Mouse (Mus musculus): Measurements from ENCODE around the gene Rnf213.

Rnf213 gene

GRCm38 (mm10) chr11:119435880-119436872, 43.3 kb downstream of the Rnf213 start:
- peak; percentile 18 for DNase-seq (ENCODE audit: low read depth, low spot score)

DNA sequence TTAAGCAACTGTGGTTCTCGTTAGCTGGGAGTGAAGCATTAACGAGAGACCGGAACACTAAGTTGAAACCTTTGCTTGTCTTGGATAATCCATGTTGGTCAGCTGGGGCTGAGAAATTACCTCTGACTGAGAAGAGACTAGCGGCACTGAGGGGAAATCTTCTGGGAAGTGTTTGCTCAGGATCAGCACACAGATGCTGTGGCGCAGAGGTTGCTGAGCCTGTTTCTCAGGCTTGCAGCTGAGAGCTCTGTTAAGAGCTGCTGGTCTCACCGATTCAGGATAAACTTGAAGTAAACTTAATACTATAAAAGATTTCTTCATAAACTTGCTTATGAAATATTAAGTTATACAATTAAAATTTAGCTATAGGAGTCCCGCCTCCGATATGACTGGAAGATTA, 45.9 kb downstream of the Rnf213 start:
- DNase-seq (ENCODE audit: low read depth, low spot score), result no peak

DNA sequence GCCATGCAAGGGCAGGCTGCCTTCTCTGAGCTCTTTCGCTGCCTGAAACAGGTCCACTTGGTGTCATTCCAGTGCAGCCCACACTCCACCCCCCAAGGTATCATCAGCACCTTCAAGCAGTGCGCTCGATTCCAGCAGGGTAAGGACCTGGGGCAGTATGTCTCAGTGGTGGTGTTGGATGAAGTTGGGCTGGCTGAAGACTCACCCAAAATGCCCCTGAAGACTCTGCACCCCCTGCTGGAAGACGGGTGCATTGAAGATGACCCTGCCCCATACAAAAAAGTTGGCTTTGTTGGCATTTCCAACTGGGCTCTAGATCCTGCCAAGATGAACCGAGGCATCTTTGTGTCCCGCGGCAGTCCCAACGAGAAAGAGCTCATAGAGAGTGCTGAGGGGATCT, 49.3 kb downstream of the Rnf213 start:
- peak; percentile 11 for DNase-seq (ENCODE audit: low read depth, low spot score)

- no peak for DNase-seq (ENCODE audit: low read depth, low spot score)
Measured at GRCm38 (mm10) chr11:119443442-119443841, 50.5 kb downstream of the Rnf213 start.

- DNase-seq (ENCODE audit: low read depth, low spot score), result no peak
Measured at GRCm38 (mm10) chr11:119456097-119456496, 63.2 kb downstream of the Rnf213 start.

- no peak for DNase-seq (ENCODE audit: low read depth, low spot score)
Measured at GRCm38 (mm10) chr11:119477876-119478275, 85.0 kb downstream of the Rnf213 start.

GRCm38 (mm10) chr11:119490861-119491689, 98.2 kb downstream of the Rnf213 start, which contains the start of gene Endov:
TSS of gene Endov (plus strand) at chr11:119491347.
- peak; percentile 97 for DNase-seq (ENCODE audit: low read depth, low spot score)

GRCm38 (mm10) chr11:119491690-119492087, 98.8 kb downstream of the Rnf213 start:
- no peak for DNase-seq (ENCODE audit: low read depth, low spot score)

GRCm38 (mm10) chr11:119492830-119493229, 99.9 kb downstream of the Rnf213 start:
- DNase-seq (ENCODE audit: low read depth, low spot score), result peak; percentile 52

DNA sequence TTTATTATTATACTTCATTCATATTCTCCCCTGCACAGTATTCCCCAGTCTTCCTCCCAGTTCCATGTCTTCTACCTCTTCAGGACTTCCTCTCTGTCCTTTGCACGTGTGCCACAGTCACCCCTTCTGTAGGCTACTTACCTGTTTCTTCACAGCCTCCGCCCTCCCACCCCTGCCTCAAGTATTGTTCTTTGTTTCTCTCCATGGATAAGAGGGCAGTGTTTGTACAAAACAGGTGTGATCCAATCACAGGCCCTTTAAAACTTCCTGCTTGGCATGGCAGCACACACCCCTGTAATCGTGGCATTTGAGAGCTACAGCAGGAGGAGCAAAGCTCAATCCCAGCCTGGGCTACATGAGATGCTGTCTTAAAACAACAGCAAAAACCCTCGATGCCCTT, 100.6 kb downstream of the Rnf213 start:
- no peak for DNase-seq (ENCODE audit: low read depth, low spot score)

DNA sequence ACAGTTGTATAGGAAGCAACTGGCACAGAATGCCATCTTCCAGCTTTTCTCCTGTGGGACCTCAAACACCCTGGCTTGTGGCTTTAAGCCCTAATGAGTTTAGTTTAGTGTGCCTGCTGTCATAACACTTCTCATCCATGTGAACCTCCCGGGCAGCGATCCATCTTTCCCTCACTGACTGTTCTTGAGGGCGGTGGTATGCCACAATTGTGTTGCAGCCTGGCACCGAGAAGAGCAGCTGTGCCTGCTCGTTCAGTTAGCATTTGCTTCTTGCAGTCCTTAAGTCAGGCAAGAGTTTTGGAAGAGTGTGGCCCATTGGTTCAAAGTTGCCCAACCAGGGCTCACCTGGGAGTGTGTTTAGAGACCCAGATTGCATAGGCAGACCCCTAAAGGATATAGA, 103.2 kb downstream of the Rnf213 start:
- no peak for DNase-seq (ENCODE audit: low read depth, low spot score)

GRCm38 (mm10) chr11:119497451-119497850, 104.6 kb downstream of the Rnf213 start:
- no peak for DNase-seq (ENCODE audit: low read depth, low spot score)

DNA sequence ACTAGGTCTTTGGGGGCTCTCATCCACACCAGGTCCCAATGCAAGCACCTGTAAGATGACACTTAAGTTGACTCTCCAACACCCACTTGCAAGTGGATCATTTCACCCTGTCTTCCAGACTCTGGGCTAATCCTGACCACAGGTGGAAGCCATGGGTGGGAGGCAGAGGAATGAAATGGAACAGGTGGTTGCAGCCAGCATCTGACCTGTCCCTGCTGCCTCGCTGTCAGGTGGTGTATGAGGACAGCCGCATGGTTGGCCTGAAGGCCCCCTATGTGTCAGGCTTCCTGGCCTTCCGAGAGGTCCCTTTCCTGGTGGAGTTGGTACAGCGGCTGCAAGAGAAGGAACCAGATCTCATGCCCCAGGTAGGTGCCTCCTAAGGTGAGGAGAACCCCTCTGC, 106.4 kb downstream of the Rnf213 start:
- no peak for DNase-seq (ENCODE audit: low read depth, low spot score)

DNA sequence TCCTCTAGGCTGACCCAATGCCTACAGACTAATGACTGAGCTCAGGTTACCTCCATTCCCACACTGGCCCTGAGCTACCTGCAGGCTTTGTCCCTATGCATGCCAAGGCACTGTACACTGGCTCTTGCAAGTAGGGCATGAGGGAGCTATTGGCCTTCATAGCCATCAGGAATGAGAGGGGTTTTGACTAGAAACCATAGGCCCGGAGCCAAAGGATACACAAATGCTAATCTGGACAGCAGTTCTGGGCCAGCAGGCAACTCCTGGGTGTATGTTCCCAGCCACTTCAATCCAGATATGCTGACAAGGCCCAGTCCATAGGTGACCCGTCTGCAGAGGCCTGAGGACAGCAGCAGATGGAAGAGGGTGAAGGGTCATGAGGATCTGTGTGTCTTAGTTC, 107.1 kb downstream of the Rnf213 start:
- no peak for DNase-seq (ENCODE audit: low read depth, low spot score)

- DNase-seq (ENCODE audit: low read depth, low spot score), result peak; percentile 81
Measured at GRCm38 (mm10) chr11:119503675-119504074, 110.8 kb downstream of the Rnf213 start.

DNA sequence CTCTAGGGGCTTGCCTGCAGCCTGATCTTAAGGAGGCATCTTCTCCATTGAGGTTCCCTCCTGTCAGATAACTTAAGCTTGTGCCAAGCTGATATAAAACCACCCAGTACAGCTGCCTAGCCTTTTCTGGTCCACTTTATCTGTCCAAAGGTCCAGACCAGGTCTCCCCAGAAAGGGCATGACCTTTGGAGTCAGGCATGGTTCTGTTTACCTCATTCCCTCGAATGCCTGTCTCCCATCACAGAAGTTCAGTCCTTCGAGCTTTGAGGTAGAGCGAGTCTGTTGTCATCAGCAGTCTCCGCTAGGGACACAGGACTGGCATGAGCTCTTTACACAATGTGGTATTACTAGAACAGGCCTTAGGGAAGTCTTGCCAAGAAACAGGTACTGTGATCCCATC, 113.5 kb downstream of the Rnf213 start:
- no peak for DNase-seq (ENCODE audit: low read depth, low spot score)

GRCm38 (mm10) chr11:119507772-119508171, 114.9 kb downstream of the Rnf213 start:
- no peak for DNase-seq (ENCODE audit: low read depth, low spot score)

DNA sequence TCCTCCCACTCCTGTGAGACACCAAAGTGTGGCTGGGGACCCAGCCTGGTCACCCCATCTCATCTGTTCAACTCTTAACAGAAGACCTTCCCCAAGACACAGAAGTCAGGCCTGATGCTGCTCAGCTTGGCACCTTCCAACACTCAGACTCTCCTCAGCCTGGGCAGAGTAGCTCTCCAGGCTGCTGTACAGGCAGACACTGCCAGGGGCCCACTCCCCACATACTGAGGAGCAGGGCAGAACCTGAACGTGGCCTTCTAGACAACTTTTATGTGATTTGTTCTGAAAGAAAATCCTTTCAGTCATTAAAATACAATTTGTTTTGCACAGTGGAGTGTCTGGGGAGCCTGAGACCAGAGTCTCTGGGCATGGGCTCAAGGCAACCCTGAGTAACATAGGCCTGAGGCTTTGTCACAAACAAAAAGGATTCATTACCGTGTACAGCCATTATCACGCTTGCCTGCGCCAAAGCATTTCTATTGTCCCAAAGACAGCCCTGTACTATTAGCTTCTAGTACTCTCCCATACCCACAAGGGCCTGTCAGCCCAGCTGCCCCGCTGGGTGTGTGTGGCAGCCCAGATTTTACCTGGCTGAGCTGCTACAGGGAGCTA, 116.4 kb downstream of the Rnf213 start:
- DNase-seq (ENCODE audit: low read depth, low spot score), result no peak

GRCm38 (mm10) chr11:119513038-119513659, 120.2 kb downstream of the Rnf213 start:
- DNase-seq (ENCODE audit: low read depth, low spot score), result no peak

- DNase-seq (ENCODE audit: low read depth, low spot score), result no peak
Measured at GRCm38 (mm10) chr11:119514108-119514860, 121.4 kb downstream of the Rnf213 start.

All from 3T3-L1 (cell line).